Mouse (Mus musculus) kidney, adult 9 months (tissue): Measurements from ENCODE around the gene Otud7a.

Source experiments
- DNase-seq: peaks from one replicate; pipeline ENCODE4 v3.0.0; 2022

Otud7a gene

GRCm38 (mm10) chr7:63719183-63719944 lies 274.8 kb downstream of the Otud7a start:
- no peak for DNase-seq

GRCm38 (mm10) chr7:63720682-63721081 lies 276.1 kb downstream of the Otud7a start:
- no peak for DNase-seq

GRCm38 (mm10) chr7:63725040-63725729 lies 280.6 kb downstream of the Otud7a start:
- no peak for DNase-seq

GRCm38 (mm10) chr7:63729605-63730004 lies 285.1 kb downstream of the Otud7a start:
- no peak for DNase-seq

GRCm38 (mm10) chr7:63730012-63730411 lies 285.5 kb downstream of the Otud7a start:
- no peak for DNase-seq

- DNase-seq, result no peak
Observed at GRCm38 (mm10) chr7:63737725-63738124, 293.2 kb downstream of the Otud7a start.

- no peak for DNase-seq
Observed at GRCm38 (mm10) chr7:63738142-63738541, 293.6 kb downstream of the Otud7a start.

- DNase-seq, result no peak
Observed at GRCm38 (mm10) chr7:63743116-63743515, 298.6 kb downstream of the Otud7a start.

GRCm38 (mm10) chr7:63752081-63752480 lies 307.5 kb downstream of the Otud7a start:
- DNase-seq, result peak; percentile 37

GRCm38 (mm10) chr7:63753274-63753751 lies 308.8 kb downstream of the Otud7a start:
- DNase-seq, result peak; percentile 56

- DNase-seq, result no peak
Observed at GRCm38 (mm10) chr7:63754573-63755475, 310.3 kb downstream of the Otud7a start.

- peak; percentile 88 for DNase-seq
Observed at GRCm38 (mm10) chr7:63755476-63755948, 311.0 kb downstream of the Otud7a start.

GRCm38 (mm10) chr7:63757136-63757677 lies 312.7 kb downstream of the Otud7a start:
- DNase-seq, result no peak

- DNase-seq, result no peak
Observed at GRCm38 (mm10) chr7:63757678-63758239, 313.2 kb downstream of the Otud7a start.

- DNase-seq, result no peak
Observed at GRCm38 (mm10) chr7:63758240-63758826, 313.8 kb downstream of the Otud7a start.

GRCm38 (mm10) chr7:63759606-63760005 lies 315.1 kb downstream of the Otud7a start:
- DNase-seq, result no peak

- no peak for DNase-seq
Observed at GRCm38 (mm10) chr7:63762529-63762928, 318.0 kb downstream of the Otud7a start.

- no peak for DNase-seq
Observed at GRCm38 (mm10) chr7:63768398-63769029, 324.0 kb downstream of the Otud7a start.

GRCm38 (mm10) chr7:63773268-63773667 lies 328.7 kb downstream of the Otud7a start:
- DNase-seq, result no peak

- no peak for DNase-seq
Observed at GRCm38 (mm10) chr7:63774291-63774690, 329.7 kb downstream of the Otud7a start.

- DNase-seq, result no peak
Observed at GRCm38 (mm10) chr7:63777328-63777727, 332.8 kb downstream of the Otud7a start.
